Mouse (Mus musculus): ENCODE results near the gene Glis3. TPM values are rescaled to one million over a fixed set of nuclear protein-coding genes. Genes with fewer than 3 reads are reported as not detected.

Gene Glis3
- polyA plus RNA-seq, 1 experiment = 31.6 TPM

DNA sequence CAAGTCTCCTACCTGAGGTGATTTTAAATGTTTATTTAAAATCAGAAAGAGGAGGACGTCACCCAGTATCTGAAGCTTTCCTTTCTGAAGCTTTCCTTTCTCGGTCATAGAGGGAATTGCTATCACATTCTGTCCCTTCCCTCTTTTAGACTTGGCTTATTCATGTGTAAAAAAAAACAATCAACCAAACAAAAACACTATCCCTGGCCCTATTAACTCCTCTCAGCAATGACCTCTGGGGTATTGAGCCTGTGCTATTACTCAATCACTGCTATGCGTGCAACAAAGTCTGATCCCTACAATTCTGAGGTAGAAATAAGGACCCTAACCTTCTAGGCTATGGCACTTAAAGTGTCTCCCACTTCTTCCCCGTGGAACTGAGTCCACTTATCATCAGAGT is 311.7 kb downstream of the Glis3 start:
- H3K27ac ChIP-seq (ENCODE audit: insufficient read depth, low read length) = no peak overlapping the region
- no peak overlapping the region for H3K4me3 ChIP-seq (ENCODE audit: insufficient read depth, low read length)
- no peaks in the 10 kb centered on the region for H3K4me1 ChIP-seq (ENCODE audit: control insufficient read depth, insufficient read depth, low read length)
- TF ChIP-seq POLR2A (IDR thresholded peaks at IDR 0.05; ENCODE audit: low read depth, low read length) (no peak), CTCF (IDR thresholded peaks at IDR 0.05; ENCODE audit: borderline replicate concordance, insufficient read depth, low read length) (no peak)

DNA sequence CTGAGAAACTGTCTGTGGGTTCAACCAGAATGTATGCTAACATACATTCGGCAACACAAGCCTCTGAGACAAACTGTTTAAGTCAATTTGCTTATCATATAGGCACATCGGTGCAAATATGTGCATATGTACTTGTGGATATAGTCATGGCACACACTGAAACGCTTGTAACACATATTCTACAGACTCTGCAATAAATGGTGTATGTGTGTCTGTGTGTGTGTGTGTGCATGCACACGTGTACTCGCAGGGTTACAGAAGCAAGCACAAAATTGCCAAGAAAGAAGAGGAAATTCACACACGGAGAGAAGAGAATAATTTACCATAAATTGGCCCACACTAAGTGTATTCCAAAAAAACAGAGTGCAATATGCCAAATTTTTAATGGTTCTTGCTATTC is 312.6 kb downstream of the Glis3 start:
- TF ChIP-seq POLR2A (IDR thresholded peaks at IDR 0.05; ENCODE audit: low read depth, low read length) (no peak), CTCF (IDR thresholded peaks at IDR 0.05; ENCODE audit: borderline replicate concordance, insufficient read depth, low read length) (no peak)
- no peak overlapping the region for H3K27ac ChIP-seq (ENCODE audit: insufficient read depth, low read length)
- no peaks in the 10 kb centered on the region for H3K4me1 ChIP-seq (ENCODE audit: control insufficient read depth, insufficient read depth, low read length)
- no peak overlapping the region for H3K4me3 ChIP-seq (ENCODE audit: insufficient read depth, low read length)

DNA sequence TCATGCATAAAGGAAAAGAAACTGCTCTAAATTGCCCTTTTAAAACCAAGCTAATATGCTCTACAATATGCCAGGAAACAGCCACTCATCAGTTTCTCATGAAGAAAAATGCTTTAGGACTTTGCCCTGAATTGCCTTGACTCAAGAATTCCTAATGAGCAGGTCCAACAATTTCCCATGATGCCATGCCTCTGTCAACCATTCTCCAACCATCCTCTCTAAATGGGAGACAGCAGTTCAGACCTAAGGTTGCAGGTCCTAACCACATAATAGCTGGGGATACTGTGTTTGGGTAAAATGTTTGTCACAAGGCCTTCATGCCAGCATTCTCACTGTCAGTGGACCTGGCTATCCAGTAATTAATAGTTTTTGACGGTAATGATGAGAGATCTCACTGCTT is 313.1 kb downstream of the Glis3 start:
- TF ChIP-seq CTCF (IDR thresholded peaks at IDR 0.05; ENCODE audit: borderline replicate concordance, insufficient read depth, low read length) (no peak), POLR2A (IDR thresholded peaks at IDR 0.05; ENCODE audit: low read depth, low read length) (no peak)
- Histone ChIP-seq H3K4me3 (ENCODE audit: insufficient read depth, low read length) (no peak overlapping the region), H3K4me1 (ENCODE audit: control insufficient read depth, insufficient read depth, low read length) (no peaks in the 10 kb centered on the region), H3K27ac (ENCODE audit: insufficient read depth, low read length) (no peak overlapping the region)

DNA sequence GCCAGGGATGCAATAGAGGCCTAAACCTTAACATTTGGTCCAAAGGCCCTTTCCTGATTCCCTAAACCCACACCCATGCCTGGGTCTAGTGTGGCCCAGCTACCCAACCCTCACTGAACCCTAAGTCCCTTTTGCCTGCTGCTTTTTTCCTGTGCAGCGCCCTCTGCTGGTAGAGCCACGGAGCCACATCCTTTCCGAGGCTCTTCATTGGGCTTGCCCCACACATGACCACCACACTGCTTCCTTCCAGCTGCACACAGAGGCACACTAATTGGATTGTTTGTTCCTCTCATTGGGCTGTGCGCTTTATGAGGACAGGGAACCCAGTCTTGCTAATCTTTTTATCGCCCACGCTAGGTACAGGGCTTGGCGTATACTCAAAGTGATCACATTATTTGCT is 314.0 kb downstream of the Glis3 start:
- no peak overlapping the region for H3K27ac ChIP-seq (ENCODE audit: insufficient read depth, low read length)
- TF ChIP-seq POLR2A (IDR thresholded peaks at IDR 0.05; ENCODE audit: low read depth, low read length) (no peak), CTCF (IDR thresholded peaks at IDR 0.05; ENCODE audit: borderline replicate concordance, insufficient read depth, low read length) (no peak)
- no peak overlapping the region for H3K4me3 ChIP-seq (ENCODE audit: insufficient read depth, low read length)
- H3K4me1 ChIP-seq (ENCODE audit: control insufficient read depth, insufficient read depth, low read length) = no peaks in the 10 kb centered on the region

DNA sequence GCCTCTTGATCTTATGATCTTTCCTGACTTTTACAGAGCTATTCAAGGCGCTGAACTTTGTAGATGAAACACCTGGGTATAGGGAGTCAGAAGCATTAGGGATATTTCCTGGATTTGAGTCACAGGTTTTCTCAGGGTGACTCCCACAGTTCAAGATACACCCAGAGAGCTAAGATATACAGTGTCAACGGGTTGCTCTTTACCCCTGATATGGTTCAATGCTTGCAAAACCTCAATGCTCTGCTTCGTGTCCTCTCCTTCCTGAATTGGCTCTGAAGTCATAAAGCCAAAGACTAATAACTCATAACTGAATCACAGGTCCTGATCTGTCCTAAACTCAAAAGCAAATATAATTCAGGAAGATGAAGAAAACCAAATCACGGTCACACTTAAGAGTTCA is 319.0 kb downstream of the Glis3 start:
- H3K4me3 ChIP-seq (ENCODE audit: insufficient read depth, low read length) = no peak overlapping the region
- TF ChIP-seq POLR2A (IDR thresholded peaks at IDR 0.05; ENCODE audit: low read depth, low read length) = no peak
- no peak for TF ChIP-seq CTCF (IDR thresholded peaks at IDR 0.05; ENCODE audit: borderline replicate concordance, insufficient read depth, low read length)
- no peak overlapping the region for H3K27ac ChIP-seq (ENCODE audit: insufficient read depth, low read length)
- H3K4me1 ChIP-seq (ENCODE audit: control insufficient read depth, insufficient read depth, low read length) = no peaks in the 10 kb centered on the region

DNA sequence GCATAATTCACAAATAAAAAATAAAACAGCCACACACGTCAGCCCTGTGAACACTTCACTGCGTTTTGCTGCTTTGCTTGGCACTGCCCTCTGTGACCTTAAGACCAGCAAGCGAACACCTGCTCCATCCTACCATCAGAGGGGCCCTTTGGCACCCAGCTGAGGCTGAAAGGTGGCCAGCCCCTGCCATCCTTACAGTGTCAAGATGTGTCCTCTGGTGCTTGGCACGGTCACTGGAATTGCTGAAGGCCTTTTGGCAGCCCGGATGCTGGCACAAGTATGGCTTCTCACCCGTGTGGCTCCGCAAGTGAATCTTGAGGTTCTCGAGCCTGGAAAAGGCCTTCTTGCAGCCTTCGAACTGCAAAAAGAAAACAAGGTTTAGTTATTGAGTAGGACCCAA is 322.3 kb downstream of the Glis3 start:
- Histone ChIP-seq H3K4me1 (ENCODE audit: control insufficient read depth, insufficient read depth, low read length) (no peaks in the 10 kb centered on the region), H3K4me3 (ENCODE audit: insufficient read depth, low read length) (no peak overlapping the region), H3K27ac (ENCODE audit: insufficient read depth, low read length) (no peak overlapping the region)
- TF ChIP-seq POLR2A (IDR thresholded peaks at IDR 0.05; ENCODE audit: low read depth, low read length) (no peak), CTCF (IDR thresholded peaks at IDR 0.05; ENCODE audit: borderline replicate concordance, insufficient read depth, low read length) (no peak)

DNA sequence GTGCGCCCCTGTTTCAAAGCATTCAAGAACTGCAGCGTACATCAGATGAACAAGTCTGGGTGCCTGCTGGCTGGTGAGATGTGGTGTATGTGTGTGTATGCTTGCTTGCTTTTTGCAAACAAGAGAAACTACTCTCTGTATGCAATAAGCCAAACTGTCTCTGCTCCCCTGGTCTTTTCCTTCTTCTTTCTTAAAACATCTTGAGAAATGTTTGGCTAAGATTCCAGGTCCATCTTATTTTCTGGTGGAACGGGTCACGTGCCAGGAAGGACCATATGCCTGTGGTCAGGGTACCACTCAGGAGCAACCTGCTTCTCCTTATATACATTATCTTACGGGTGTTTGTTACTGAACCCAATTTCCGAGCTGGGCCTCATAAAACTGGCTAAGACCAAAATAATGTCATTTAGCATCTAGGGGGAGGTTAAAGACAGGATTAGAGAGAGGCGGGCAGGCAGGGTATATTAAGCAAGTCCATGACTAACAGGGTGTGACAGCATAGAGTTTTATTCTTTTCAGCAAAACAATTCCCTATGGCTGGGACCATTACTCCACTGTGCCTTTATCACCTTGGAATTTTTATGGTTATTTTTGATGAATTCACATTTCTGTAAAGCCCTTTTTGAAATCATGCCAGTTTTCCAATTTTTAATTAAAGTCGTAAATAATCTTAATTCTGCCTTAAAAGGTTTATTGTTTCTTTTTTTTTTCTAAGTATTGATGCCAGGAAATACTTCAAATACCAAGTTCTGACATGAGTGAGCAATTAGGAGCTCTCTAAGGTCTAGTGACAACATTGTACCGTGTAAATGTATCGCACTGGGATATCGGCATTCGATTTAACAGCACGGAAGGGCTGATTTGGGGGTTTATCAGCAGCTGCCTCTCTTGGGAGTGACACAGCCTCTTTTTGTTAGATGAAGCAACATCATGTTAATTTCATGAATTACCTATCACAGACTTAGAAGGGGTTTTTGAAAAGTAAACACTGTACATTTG is 328.5 kb downstream of the Glis3 start:
- TF ChIP-seq POLR2A (IDR thresholded peaks at IDR 0.05; ENCODE audit: low read depth, low read length) = no peak
- no peak for TF ChIP-seq CTCF (IDR thresholded peaks at IDR 0.05; ENCODE audit: borderline replicate concordance, insufficient read depth, low read length)
- Histone ChIP-seq H3K4me3 (ENCODE audit: insufficient read depth, low read length) (no peak overlapping the region), H3K27ac (ENCODE audit: insufficient read depth, low read length) (peak overlapping the region; percentile 68), H3K4me1 (ENCODE audit: control insufficient read depth, insufficient read depth, low read length) (peaks cover 4% of the 10 kb centered on the region; the same call in 1 of the 2 replicates)

DNA sequence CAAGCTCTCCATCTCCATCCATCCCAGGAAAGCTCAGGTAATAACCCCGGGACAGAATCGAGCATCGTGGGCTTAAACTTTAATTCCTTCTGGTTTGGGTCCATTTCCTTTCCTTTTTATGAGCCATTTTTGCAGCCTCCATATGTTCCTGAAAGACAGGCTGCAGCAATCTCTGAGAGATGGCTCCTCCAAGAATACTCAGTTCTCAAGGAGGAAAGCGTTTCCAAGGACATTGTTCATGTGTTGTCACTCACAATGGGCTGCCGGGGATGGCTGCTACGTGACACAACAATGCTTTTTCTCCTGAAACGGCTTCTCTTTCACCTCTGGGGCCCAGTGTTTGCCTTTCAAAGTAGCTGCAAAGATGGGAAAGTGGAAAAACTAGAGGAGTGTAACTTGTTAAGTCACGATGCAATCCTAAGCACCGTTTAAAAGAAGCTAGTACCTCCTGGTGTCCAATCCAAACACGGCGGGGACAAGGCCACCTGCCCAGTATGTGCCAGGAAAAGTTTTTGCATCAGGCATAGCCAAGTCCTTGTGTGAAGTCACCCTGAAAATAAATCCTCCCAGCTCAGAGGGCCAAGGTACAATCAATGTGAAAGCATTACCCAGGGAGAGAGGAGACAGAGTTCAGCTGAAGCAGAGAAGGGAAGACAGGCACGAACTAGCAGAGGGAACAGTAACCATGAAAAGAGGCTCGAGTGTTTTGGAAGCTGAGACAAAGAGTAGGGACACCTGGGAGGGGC is 332.6 kb downstream of the Glis3 start:
- peaks cover 4% of the 10 kb centered on the region; the same call in 1 of the 2 replicates for H3K4me1 ChIP-seq (ENCODE audit: control insufficient read depth, insufficient read depth, low read length)
- no peak overlapping the region for H3K4me3 ChIP-seq (ENCODE audit: insufficient read depth, low read length)
- no peak overlapping the region for H3K27ac ChIP-seq (ENCODE audit: insufficient read depth, low read length)
- TF ChIP-seq POLR2A (IDR thresholded peaks at IDR 0.05; ENCODE audit: low read depth, low read length) (no peak), CTCF (IDR thresholded peaks at IDR 0.05; ENCODE audit: borderline replicate concordance, insufficient read depth, low read length) (no peak)

DNA sequence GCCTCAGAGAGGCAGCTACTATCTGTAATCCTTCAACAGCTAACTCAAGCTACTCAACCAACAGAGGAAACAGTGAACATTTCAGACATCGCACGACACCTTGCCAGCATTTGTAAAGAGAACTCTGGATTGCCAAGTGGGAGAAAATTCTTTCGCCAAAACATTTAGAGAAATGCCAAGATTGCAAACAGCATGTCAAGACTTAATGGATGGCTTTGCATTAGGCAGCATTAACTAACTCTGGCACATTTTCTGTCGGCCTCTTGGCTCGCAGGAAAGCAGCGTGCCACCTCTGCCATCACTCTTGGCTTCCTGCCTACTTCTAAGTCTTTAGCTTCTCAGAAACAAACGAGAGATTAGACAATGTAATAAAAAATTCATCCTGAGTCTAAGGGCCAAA is 336.2 kb downstream of the Glis3 start:
- TF ChIP-seq POLR2A (IDR thresholded peaks at IDR 0.05; ENCODE audit: low read depth, low read length) (no peak), CTCF (IDR thresholded peaks at IDR 0.05; ENCODE audit: borderline replicate concordance, insufficient read depth, low read length) (no peak)
- Histone ChIP-seq H3K27ac (ENCODE audit: insufficient read depth, low read length) (no peak overlapping the region), H3K4me3 (ENCODE audit: insufficient read depth, low read length) (no peak overlapping the region), H3K4me1 (ENCODE audit: control insufficient read depth, insufficient read depth, low read length) (no peaks in the 10 kb centered on the region)

DNA sequence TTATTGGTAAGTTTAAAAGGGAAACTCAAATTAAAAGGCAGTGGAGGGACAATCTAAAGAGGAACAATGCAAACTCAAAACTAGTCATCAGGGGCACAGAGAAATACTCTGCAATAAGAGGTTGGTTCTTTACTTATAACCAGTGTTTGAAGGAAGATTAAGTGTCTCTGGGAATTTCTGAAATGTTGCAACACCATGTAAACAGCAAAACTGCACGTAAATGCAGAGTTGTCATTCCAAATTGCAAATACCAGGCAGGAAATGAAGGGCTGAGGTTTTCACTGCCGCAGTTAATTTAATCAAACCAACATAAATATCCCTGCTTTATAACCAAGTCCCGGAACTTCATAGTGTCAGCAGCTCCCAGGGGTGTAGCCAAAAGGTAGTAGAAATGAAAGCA is 342.3 kb downstream of the Glis3 start:
- Histone ChIP-seq H3K4me1 (ENCODE audit: control insufficient read depth, insufficient read depth, low read length) (peaks cover 6% of the 10 kb centered on the region), H3K4me3 (ENCODE audit: insufficient read depth, low read length) (no peak overlapping the region), H3K27ac (ENCODE audit: insufficient read depth, low read length) (peak overlapping the region; percentile 77)
- TF ChIP-seq POLR2A (IDR thresholded peaks at IDR 0.05; ENCODE audit: low read depth, low read length) (no peak), CTCF (IDR thresholded peaks at IDR 0.05; ENCODE audit: borderline replicate concordance, insufficient read depth, low read length) (no peak)
